Mouse (Mus musculus): ENCODE data around the gene Cryzl1. TPM values are rescaled to one million over a fixed set of nuclear protein-coding genes. Genes with fewer than 3 reads are reported as not detected.

Cryzl1 gene
- 43.5 and 55.5 TPM in 2 replicates for total RNA-seq (2014; fragmentation: Nextera tagmentation)
- total RNA-seq (2017), result 65.5 and 85.7 TPM in 2 replicates

- ATAC-seq (replicated peaks; ENCODE audit: poor library complexity, severe bottlenecking), result peak; percentile 79
These were observed at the start of gene Cryzl1 for GRCm38 (mm10) chr16:91728123-91729065. Gene Cryzl1, minus strand, starts transcription at chr16:91728975.

- ATAC-seq (replicated peaks; ENCODE audit: poor library complexity, severe bottlenecking), result no peak
These were observed 43.8 kb upstream of the Cryzl1 start for GRCm38 (mm10) chr16:91772586-91772985.

- no peak for ATAC-seq (replicated peaks; ENCODE audit: poor library complexity, severe bottlenecking)
These were observed 42.6 kb upstream of the Cryzl1 start for GRCm38 (mm10) chr16:91771334-91771733.

GRCm38 (mm10) chr16:91770662-91771061, 41.9 kb upstream of the Cryzl1 start:
- no peak for ATAC-seq (replicated peaks; ENCODE audit: poor library complexity, severe bottlenecking)

GRCm38 (mm10) chr16:91769911-91770310, 41.1 kb upstream of the Cryzl1 start:
- no peak for ATAC-seq (replicated peaks; ENCODE audit: poor library complexity, severe bottlenecking)

GRCm38 (mm10) chr16:91768586-91768985, 39.8 kb upstream of the Cryzl1 start:
- ATAC-seq (replicated peaks; ENCODE audit: poor library complexity, severe bottlenecking), result no peak

- ATAC-seq (replicated peaks; ENCODE audit: poor library complexity, severe bottlenecking), result peak; percentile 83
These were observed 38.5 kb upstream of the Cryzl1 start for GRCm38 (mm10) chr16:91767165-91767701.

GRCm38 (mm10) chr16:91765816-91766210, 37.0 kb upstream of the Cryzl1 start:
- no peak for ATAC-seq (replicated peaks; ENCODE audit: poor library complexity, severe bottlenecking)

GRCm38 (mm10) chr16:91765121-91765815, 36.5 kb upstream of the Cryzl1 start:
- ATAC-seq (replicated peaks; ENCODE audit: poor library complexity, severe bottlenecking), result no peak

GRCm38 (mm10) chr16:91764414-91764813, 35.6 kb upstream of the Cryzl1 start:
- ATAC-seq (replicated peaks; ENCODE audit: poor library complexity, severe bottlenecking), result no peak

GRCm38 (mm10) chr16:91763975-91764374, 35.2 kb upstream of the Cryzl1 start:
- peak; percentile 33; the same call in 1 of the 2 replicates for ATAC-seq (replicated peaks; ENCODE audit: poor library complexity, severe bottlenecking)

- ATAC-seq (replicated peaks; ENCODE audit: poor library complexity, severe bottlenecking), result no peak
These were observed 33.7 kb upstream of the Cryzl1 start for GRCm38 (mm10) chr16:91762476-91762875.

GRCm38 (mm10) chr16:91761761-91762160, 33.0 kb upstream of the Cryzl1 start:
- peak; percentile 90 for ATAC-seq (replicated peaks; ENCODE audit: poor library complexity, severe bottlenecking)

GRCm38 (mm10) chr16:91761202-91761601, 32.4 kb upstream of the Cryzl1 start:
- ATAC-seq (replicated peaks; ENCODE audit: poor library complexity, severe bottlenecking), result no peak

- peak; percentile 44; the same call in 1 of the 2 replicates for ATAC-seq (replicated peaks; ENCODE audit: poor library complexity, severe bottlenecking)
These were observed 26.2 kb upstream of the Cryzl1 start for GRCm38 (mm10) chr16:91754957-91755356.

- no peak for ATAC-seq (replicated peaks; ENCODE audit: poor library complexity, severe bottlenecking)
These were observed 24.8 kb upstream of the Cryzl1 start for GRCm38 (mm10) chr16:91753611-91754010.

GRCm38 (mm10) chr16:91751644-91752385, 23.0 kb upstream of the Cryzl1 start:
- no peak for ATAC-seq (replicated peaks; ENCODE audit: poor library complexity, severe bottlenecking)

GRCm38 (mm10) chr16:91747567-91747966, 18.8 kb upstream of the Cryzl1 start:
- no peak for ATAC-seq (replicated peaks; ENCODE audit: poor library complexity, severe bottlenecking)

- peak; percentile 77 for ATAC-seq (replicated peaks; ENCODE audit: poor library complexity, severe bottlenecking)
These were observed 17.6 kb upstream of the Cryzl1 start for GRCm38 (mm10) chr16:91746101-91746950.
